Mouse (Mus musculus) cerebellum, adult 2 months (tissue): ENCODE results near the gene Fgfr2. TPM values are rescaled to one million over a fixed set of nuclear protein-coding genes. Genes with fewer than 3 reads are reported as not detected.

Source experiments
- DNase-seq, 2 experiments: peaks; one replicate each; pipeline ENCODE4 v3.0.0; 2021
- H3K27ac ChIP-seq: fragments of 200-500 bp; 2 replicates; pipeline ENCODE4 v1.5.1; 2012; ENCODE audit warnings: low read length, control low read depth, inconsistent platforms; ENCODE audit not compliant: insufficient read depth
- H3K27me3 ChIP-seq: fragments of 200-500 bp; 2 replicates; pipeline ENCODE4 v1.6.1; 2012; ENCODE audit warnings: inconsistent platforms, mild to moderate bottlenecking, low read length, moderate library complexity; ENCODE audit not compliant: control insufficient read depth, insufficient read depth
- H3K4me1 ChIP-seq: fragments of 200-500 bp; 2 replicates; pipeline ENCODE4 v1.6.1; 2011; ENCODE audit warnings: low read length; ENCODE audit not compliant: control insufficient read depth, insufficient read depth
- H3K4me3 ChIP-seq: fragments of 200-500 bp; replicated peaks from 2 replicates; pipeline ENCODE3; 2011; ENCODE audit warnings: mild to moderate bottlenecking, low read depth, low read length, control low read depth; ENCODE audit not compliant: insufficient read depth
- CTCF ChIP-seq: fragments of 200-500 bp; IDR thresholded peaks from 2 replicates; pipeline ENCODE4 v1.5.1; 2011; ENCODE audit warnings: low read depth, mild to moderate bottlenecking, control low read depth, low read length, moderate library complexity, borderline replicate concordance; ENCODE audit not compliant: insufficient read depth
- POLR2A ChIP-seq: fragments of 200-500 bp; IDR thresholded peaks from 2 replicates; pipeline ENCODE4 v1.6.1; 2011; ENCODE audit warnings: low read length, control low read depth, borderline replicate concordance; ENCODE audit not compliant: insufficient read depth
- WGBS: fragments of 180-500 bp; shearing (Covaris S2); methylation state at CpG from one replicate; pipeline ENCODE4 v1.1.7; 2018; 5-methylcytosine and 5-hydroxymethylcytosine counted together
- polyA plus RNA-seq: library from polyadenylated mRNA; depleted of rRNA; stranded (reverse); fragments of >200 nt; gene quantifications from 2 replicates; pipeline ENCODE4 v1.2.3, GENCODE M21; 2012

Fgfr2 gene
- polyA plus RNA-seq, 1 experiment = 95.3 TPM

DNA sequence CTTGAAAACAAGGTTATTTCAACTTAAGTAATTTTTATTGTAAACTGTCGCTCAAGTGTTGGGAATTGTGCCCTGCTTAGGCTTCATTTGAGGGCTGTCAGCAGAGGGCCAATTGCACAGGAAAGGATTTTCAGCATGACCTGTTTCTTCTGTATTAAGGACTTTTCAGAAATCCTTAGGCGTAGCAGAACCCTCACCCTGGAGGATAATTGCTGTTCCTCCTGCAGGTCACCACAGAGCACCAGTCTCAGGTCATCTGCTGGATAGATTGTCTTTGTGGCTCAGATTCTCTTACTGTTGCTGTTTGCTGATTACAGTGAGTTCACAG lies 2227.6 kb downstream of the Fgfr2 start:
- no peaks in the 10 kb centered on the region for H3K27me3 ChIP-seq

DNA sequence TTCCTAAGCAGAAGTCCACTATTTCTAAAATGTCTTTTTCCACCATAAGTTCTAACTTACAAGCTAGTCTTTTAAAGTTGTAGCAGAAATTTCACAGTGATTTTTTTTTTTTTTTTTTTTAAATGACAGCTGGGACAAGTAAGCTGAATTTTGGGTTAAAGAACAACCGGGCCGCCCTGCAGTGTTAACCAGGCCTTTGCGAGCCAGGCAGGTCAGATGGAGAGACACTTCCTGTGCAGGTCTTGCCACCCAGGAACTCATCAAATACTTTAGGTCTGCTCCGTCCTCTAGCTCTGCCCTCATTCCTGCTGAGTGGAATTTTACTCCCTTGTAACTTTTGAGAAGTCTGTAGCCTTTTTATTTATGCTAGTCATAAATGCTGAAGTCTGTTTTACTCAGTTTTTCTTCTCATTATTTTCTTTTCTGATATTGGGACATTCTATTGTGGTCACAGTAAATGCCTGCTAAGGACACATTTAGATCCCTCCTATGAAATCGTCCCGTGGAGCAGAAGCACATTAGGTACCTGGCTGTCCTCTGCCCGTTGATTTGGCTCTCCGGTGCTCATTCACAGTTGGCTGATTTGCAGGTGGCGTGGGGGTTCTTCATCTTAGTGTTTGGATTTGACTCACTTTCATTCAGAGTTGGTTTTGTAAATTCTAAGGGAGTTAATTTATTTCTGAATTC lies 2228.1 kb downstream of the Fgfr2 start:
- peak in 1 of 2 experiments; percentile 64 for DNase-seq
- Histone ChIP-seq H3K27ac (peak overlapping the region; percentile 61; the same call in 1 of the 2 replicates), H3K4me1 (peaks cover 11% of the 10 kb centered on the region), H3K4me3 (no peak overlapping the region), H3K27me3 (no peaks in the 10 kb centered on the region)
- no peak for TF ChIP-seq CTCF
- TF ChIP-seq POLR2A = no peak
- 15% methylated on average over 9 of the region's 9 CpGs for WGBS

More for the DNA sequence above, 2227.6 kb downstream of the Fgfr2 start:
- 11% methylated on average over 2 of the region's 2 CpGs for WGBS
- TF ChIP-seq POLR2A (no peak), CTCF (no peak)
- Histone ChIP-seq H3K27ac (peak overlapping the region; percentile 58; the same call in 1 of the 2 replicates), H3K4me3 (no peak overlapping the region), H3K4me1 (peaks cover 11% of the 10 kb centered on the region)
- DNase-seq = peak in 1 of 2 experiments; percentile 53

DNA sequence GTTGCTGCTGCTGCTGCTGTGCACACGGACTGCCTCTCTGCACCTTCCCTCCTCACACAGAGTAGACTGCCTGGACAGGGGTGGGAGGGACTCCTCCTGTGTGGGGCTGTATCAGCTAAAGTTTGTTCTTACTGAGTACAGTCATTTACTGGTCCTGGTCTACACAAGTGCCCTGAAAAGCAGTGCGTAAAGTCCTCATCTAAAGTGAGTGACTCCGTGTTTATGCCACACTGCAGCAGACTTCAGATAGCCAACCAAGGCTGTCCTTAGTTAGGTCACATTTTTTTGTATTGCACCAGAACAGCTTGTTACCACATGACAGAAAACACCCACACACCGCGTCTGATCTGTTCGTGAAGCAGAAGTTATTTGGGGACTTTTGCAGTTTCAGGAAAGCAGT lies 2230.2 kb downstream of the Fgfr2 start:
- DNase-seq = no peak

DNA sequence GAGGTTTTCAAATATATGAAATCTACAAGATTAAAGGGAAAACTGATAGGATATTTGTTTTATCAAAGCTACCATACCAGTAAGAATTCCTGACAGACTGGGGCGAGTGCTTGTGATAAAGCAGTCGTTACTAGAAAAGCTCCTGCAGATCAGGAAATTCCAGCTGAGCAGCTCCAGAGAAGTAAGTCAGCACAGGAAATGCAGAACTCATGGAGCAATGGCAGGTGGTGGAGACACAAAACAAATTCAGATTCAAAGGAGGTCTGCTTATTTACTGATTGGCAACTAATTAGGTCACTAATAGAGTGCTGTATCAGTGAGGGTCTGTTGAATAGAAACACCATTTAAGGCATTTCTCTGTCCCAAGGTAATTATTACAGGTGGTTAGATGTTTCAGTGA lies 2232.3 kb downstream of the Fgfr2 start:
- no peak for DNase-seq
- Histone ChIP-seq H3K27me3 (no peaks in the 10 kb centered on the region), H3K4me1 (peaks cover 31% of the 10 kb centered on the region), H3K27ac (no peak overlapping the region), H3K4me3 (no peak overlapping the region)
- WGBS = 29% methylated on average over 2 of the region's 2 CpGs
- TF ChIP-seq POLR2A (no peak), CTCF (no peak)

More for the DNA sequence above, 2230.2 kb downstream of the Fgfr2 start:
- H3K4me1 ChIP-seq = peaks cover 21% of the 10 kb centered on the region
- H3K27me3 ChIP-seq = no peaks in the 10 kb centered on the region
- H3K27ac ChIP-seq = no peak overlapping the region
- 70% methylated on average over 6 of the region's 6 CpGs for WGBS
- TF ChIP-seq CTCF (no peak), POLR2A (no peak)
- H3K4me3 ChIP-seq = no peak overlapping the region

DNA sequence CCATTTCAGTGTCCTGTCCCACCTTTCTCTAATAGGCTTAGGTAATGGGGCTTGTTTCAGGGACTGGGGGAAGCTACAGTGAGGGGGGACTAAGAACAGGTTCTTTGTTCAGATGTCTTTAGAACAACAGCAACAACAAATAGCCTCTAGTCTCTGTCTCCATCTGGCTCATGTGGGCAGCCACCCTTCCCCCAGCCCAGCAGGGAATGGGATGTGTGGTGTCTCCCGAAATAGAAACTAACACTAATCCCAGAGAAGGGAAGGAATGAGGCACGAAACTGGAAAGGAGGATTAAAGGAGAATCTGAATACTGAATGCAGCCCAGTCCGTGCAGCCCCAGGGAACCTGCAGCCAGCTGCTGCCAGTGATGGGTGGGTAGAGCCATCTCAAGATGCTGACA lies 2235.2 kb downstream of the Fgfr2 start:
- H3K4me1 ChIP-seq = peaks cover 26% of the 10 kb centered on the region
- peak; percentile 63 to 73 for DNase-seq
- H3K27ac ChIP-seq = peak overlapping the region; percentile 96
- no peak for TF ChIP-seq POLR2A
- no peak for TF ChIP-seq CTCF
- H3K4me3 ChIP-seq = no peak overlapping the region
- WGBS = 3% methylated on average over 3 of the region's 3 CpGs
- H3K27me3 ChIP-seq = no peaks in the 10 kb centered on the region

DNA sequence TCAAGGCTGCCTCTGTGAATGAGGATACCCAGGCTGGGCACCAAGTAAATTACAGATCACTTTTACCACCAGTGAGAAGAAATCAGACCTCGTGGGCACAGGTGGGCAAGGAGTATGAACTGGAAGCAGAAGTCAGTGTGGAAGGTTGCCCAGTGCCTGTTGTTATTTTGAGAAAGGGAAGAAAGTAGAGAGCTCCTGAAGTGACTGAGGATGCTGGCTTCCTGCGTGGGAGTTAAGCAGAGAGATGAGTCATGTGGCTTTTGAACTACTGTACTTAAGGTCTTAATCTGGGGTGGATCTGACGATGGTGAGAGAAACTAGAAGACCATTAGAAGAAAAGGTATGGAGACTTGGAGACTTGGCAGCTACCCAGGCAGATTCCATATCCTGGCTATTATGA lies 2236.9 kb downstream of the Fgfr2 start:
- Histone ChIP-seq H3K4me3 (no peak overlapping the region), H3K27ac (no peak overlapping the region), H3K27me3 (no peaks in the 10 kb centered on the region), H3K4me1 (peaks cover 26% of the 10 kb centered on the region)
- peak in 1 of 2 experiments; percentile 51 for DNase-seq
- 14% methylated on average over 3 of the region's 3 CpGs for WGBS
- TF ChIP-seq CTCF (no peak), POLR2A (no peak)

DNA sequence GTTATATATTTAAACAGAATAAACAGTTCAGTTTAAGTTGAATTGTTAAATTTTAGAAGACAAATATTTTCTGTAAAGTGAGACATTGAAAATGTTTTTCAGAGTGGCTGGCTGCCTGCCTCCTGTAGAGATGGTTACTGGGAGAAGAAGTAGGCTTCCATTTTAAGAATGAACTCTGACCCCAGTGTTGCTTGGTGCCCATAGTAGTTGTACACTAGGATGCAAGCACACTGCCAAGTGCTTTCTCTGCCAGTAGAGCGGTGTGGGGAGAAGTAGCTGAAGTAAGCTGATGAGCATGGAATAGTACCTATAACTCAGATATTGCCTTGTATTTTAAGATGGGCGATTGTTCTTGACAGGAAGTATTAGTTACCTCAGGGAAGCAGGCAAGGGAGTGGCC lies 2239.0 kb downstream of the Fgfr2 start:
- Histone ChIP-seq H3K4me1 (peaks cover 25% of the 10 kb centered on the region), H3K27ac (no peak overlapping the region), H3K27me3 (no peaks in the 10 kb centered on the region), H3K4me3 (no peak overlapping the region)
- 86% methylated on average over 2 of the region's 2 CpGs for WGBS
- TF ChIP-seq POLR2A (no peak), CTCF (no peak)
- DNase-seq = no peak

DNA sequence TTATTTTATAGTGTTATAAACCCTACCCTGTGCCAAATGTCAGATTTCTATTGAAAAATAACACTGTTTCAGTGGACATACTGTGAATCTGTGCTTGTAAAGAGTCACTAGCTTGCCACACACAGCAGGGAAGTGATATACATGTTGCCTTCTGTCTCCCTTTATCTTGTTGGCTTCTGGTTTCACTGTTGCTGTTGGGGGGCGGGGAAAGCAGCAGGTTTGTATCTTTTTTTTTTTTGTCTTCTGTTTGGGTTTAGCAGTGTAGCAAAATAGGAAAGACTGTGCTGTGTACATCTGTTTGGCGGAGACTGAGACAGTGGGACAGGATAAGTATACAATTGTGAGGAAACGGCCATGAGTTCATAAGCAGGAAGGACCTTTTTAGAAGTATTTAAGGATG lies 2255.9 kb downstream of the Fgfr2 start:
- H3K27ac ChIP-seq = no peak overlapping the region
- H3K4me1 ChIP-seq = peaks cover 7% of the 10 kb centered on the region; the same call in 1 of the 2 replicates
- TF ChIP-seq CTCF (no peak), POLR2A (no peak)
- 47% methylated on average over 3 of the region's 3 CpGs for WGBS
- H3K4me3 ChIP-seq = peak overlapping the region; percentile 79
- no peaks in the 10 kb centered on the region for H3K27me3 ChIP-seq
- peak in 1 of 2 experiments; percentile 29 for DNase-seq
